Mouse (Mus musculus) intestine, postnatal 0 days (tissue): ENCODE results near the gene Degs2. TPM values are rescaled to one million over a fixed set of nuclear protein-coding genes. Genes with fewer than 3 reads are reported as not detected.

Experiments used
- ATAC-seq: fragments of 200-750 bp; cut with Nextera tagmentation; 2 replicates; pipeline ENCODE4 v1.8.0; 2017; ENCODE audit warnings: mild to moderate bottlenecking, moderate TSS enrichment, moderate library complexity
- H3K27ac ChIP-seq: fragments of 300-500 bp; sonication (generic); 2 replicates; pipeline ENCODE4 v1.5.1; 2014; ENCODE audit warnings: mild to moderate bottlenecking, low read depth, low read length, moderate library complexity
- H3K27me3 ChIP-seq: fragments of 300-500 bp; sonication (generic); replicated peaks from 2 replicates; pipeline ENCODE4 v1.6.1; 2014; ENCODE audit warnings: low read length, mixed read lengths; ENCODE audit not compliant: control insufficient read depth, insufficient read depth
- H3K36me3 ChIP-seq: fragments of 300-500 bp; sonication (generic); 2 replicates; pipeline ENCODE4 v1.6.1; 2014; ENCODE audit warnings: mild to moderate bottlenecking, moderate library complexity; ENCODE audit not compliant: control insufficient read depth, insufficient read depth
- H3K4me1 ChIP-seq: fragments of 300-500 bp; sonication (generic); replicated peaks from 2 replicates; pipeline ENCODE4 v1.6.1; 2014; ENCODE audit warnings: antibody characterized with exemption, low read length, mixed read lengths; ENCODE audit not compliant: control insufficient read depth, insufficient read depth
- H3K4me2 ChIP-seq: fragments of 300-500 bp; sonication (generic); replicated peaks from 2 replicates; pipeline ENCODE4 v1.6.1; 2014; ENCODE audit warnings: low read depth, mild to moderate bottlenecking, moderate library complexity
- H3K4me3 ChIP-seq: fragments of 300-500 bp; sonication (generic); 2 replicates; pipeline ENCODE4 v1.5.1; 2014; ENCODE audit warnings: low read depth, low read length
- H3K9ac ChIP-seq: fragments of 300-500 bp; sonication (generic); 2 replicates; pipeline ENCODE4 v1.6.1; 2014; ENCODE audit warnings: mild to moderate bottlenecking, low read depth, low read length
- H3K9me3 ChIP-seq: fragments of 300-500 bp; sonication (generic); 2 replicates; pipeline ENCODE4 v1.6.1; 2016; ENCODE audit warnings: mixed run types; ENCODE audit not compliant: control insufficient read depth
- CTCF ChIP-seq: sonication (generic); IDR thresholded peaks from 2 replicates; pipeline ENCODE4 v1.5.1; 2016; ENCODE audit warnings: low read depth, mild to moderate bottlenecking, control low read depth, antibody characterized with exemption, moderate library complexity
- WGBS: fragments of 180-500 bp; shearing (Covaris S2); extraction: QIAGEN DNeasy Blood & Tissue Kit; methylation state at CpG from one replicate; pipeline ENCODE4 v1.1.7; 2014; 5-methylcytosine and 5-hydroxymethylcytosine counted together
- polyA plus RNA-seq: library from polyadenylated mRNA; unstranded; fragments of >200 nt; fragmentation: Nextera tagmentation; extraction: Ambion mirVana; gene quantifications from 2 replicates; pipeline ENCODE4 v1.2.1, GENCODE M21; 2015

Gene Degs2
- polyA plus RNA-seq, 1 experiment from 2014 or later: 273 TPM

- no peak overlapping the region for H3K4me3 ChIP-seq
- H3K27ac ChIP-seq: 0 out of 2 replicates have a peak overlapping the region, but pooled peaks have one; percentile 23
- no peaks in the 10 kb centered on the region for H3K27me3 ChIP-seq
- TF ChIP-seq CTCF: no peak
- peak; percentile 72 for ATAC-seq
- no peak overlapping the region for H3K4me2 ChIP-seq
- H3K4me1 ChIP-seq: no peaks in the 10 kb centered on the region
- H3K9me3 ChIP-seq: no peaks in the 10 kb centered on the region
- H3K36me3 ChIP-seq: peaks cover 25% of the 10 kb centered on the region; the same call in 1 of the 2 replicates
- no peak overlapping the region for H3K9ac ChIP-seq
- 64% methylated on average over 11 of the region's 11 CpGs for WGBS
These were observed 48.5 kb downstream of the Degs2 start for GRCm38 (mm10) chr12:108653358-108654335.

GRCm38 (mm10) chr12:108651053-108651660 is 51.0 kb downstream of the Degs2 start:
- no peak overlapping the region for H3K27ac ChIP-seq
- no peak overlapping the region for H3K4me3 ChIP-seq
- no peaks in the 10 kb centered on the region for H3K4me1 ChIP-seq
- ATAC-seq: no peak
- no peak overlapping the region for H3K9ac ChIP-seq
- peaks cover 25% of the 10 kb centered on the region; the same call in 1 of the 2 replicates for H3K36me3 ChIP-seq
- no peaks in the 10 kb centered on the region for H3K27me3 ChIP-seq
- no peak for TF ChIP-seq CTCF
- no peaks in the 10 kb centered on the region for H3K9me3 ChIP-seq
- WGBS: 58% methylated on average over 7 of the region's 7 CpGs
- H3K4me2 ChIP-seq: no peak overlapping the region

- Histone ChIP-seq H3K9ac (no peak overlapping the region), H3K9me3 (no peaks in the 10 kb centered on the region), H3K36me3 (peaks cover 3% of the 10 kb centered on the region; the same call in 1 of the 2 replicates), H3K27me3 (no peaks in the 10 kb centered on the region), H3K27ac (no peak overlapping the region), H3K4me3 (no peak overlapping the region), H3K4me2 (no peak overlapping the region), H3K4me1 (no peaks in the 10 kb centered on the region)
- TF ChIP-seq CTCF: no peak
- ATAC-seq: no peak
These were observed 54.3 kb downstream of the Degs2 start for GRCm38 (mm10) chr12:108647784-108648183.

GRCm38 (mm10) chr12:108646234-108646633 is 55.9 kb downstream of the Degs2 start:
- Histone ChIP-seq H3K4me3 (no peak overlapping the region), H3K9me3 (no peaks in the 10 kb centered on the region), H3K27ac (no peak overlapping the region), H3K4me1 (no peaks in the 10 kb centered on the region), H3K9ac (no peak overlapping the region), H3K4me2 (no peak overlapping the region), H3K36me3 (peaks cover 3% of the 10 kb centered on the region; the same call in 1 of the 2 replicates), H3K27me3 (no peaks in the 10 kb centered on the region)
- ATAC-seq: no peak
- no peak for TF ChIP-seq CTCF
- 97% methylated on average over 1 of the region's 1 CpGs for WGBS

- no peak for ATAC-seq
- Histone ChIP-seq H3K9ac (no peak overlapping the region), H3K9me3 (no peaks in the 10 kb centered on the region), H3K27me3 (no peaks in the 10 kb centered on the region), H3K4me3 (no peak overlapping the region), H3K27ac (no peak overlapping the region), H3K4me1 (no peaks in the 10 kb centered on the region), H3K36me3 (no peaks in the 10 kb centered on the region), H3K4me2 (no peak overlapping the region)
- no peak for TF ChIP-seq CTCF
- 66% methylated on average over 3 of the region's 3 CpGs for WGBS
These were observed 60.1 kb downstream of the Degs2 start for GRCm38 (mm10) chr12:108642019-108642418.

GRCm38 (mm10) chr12:108639126-108639525 is 63.0 kb downstream of the Degs2 start:
- no peak overlapping the region for H3K9ac ChIP-seq
- no peak for TF ChIP-seq CTCF
- no peaks in the 10 kb centered on the region for H3K27me3 ChIP-seq
- no peaks in the 10 kb centered on the region for H3K4me1 ChIP-seq
- H3K4me2 ChIP-seq: no peak overlapping the region
- H3K27ac ChIP-seq: no peak overlapping the region
- 78% methylated on average over 3 of the region's 3 CpGs for WGBS
- H3K4me3 ChIP-seq: no peak overlapping the region
- ATAC-seq: no peak
- H3K9me3 ChIP-seq: no peaks in the 10 kb centered on the region
- H3K36me3 ChIP-seq: no peaks in the 10 kb centered on the region
